Mouse (Mus musculus) adrenal gland, adult 10 weeks (tissue): Measurements from ENCODE around the gene Fam47e. TPM values are rescaled to one million over a fixed set of nuclear protein-coding genes. Genes with fewer than 3 reads are reported as not detected.

Experiments
- polyA plus RNA-seq: library from polyadenylated mRNA; stranded (reverse); fragments of 350-450 nt; fragmentation: Illumina TruSeq; extraction: RNeasy Lipid Tissue Mini Kit (QIAGEN cat#74804); gene quantifications from one replicate; pipeline ENCODE4 v1.2.3, GENCODE M21; 2014; ENCODE audit warnings: low read depth, low replicate concordance

Gene Fam47e
- not detected for polyA plus RNA-seq

GRCm38 (mm10) chr5:92554891-92555511, at the start of gene Fam47e:
Gene Fam47e (plus strand): TSS chr5:92555069.

DNA sequence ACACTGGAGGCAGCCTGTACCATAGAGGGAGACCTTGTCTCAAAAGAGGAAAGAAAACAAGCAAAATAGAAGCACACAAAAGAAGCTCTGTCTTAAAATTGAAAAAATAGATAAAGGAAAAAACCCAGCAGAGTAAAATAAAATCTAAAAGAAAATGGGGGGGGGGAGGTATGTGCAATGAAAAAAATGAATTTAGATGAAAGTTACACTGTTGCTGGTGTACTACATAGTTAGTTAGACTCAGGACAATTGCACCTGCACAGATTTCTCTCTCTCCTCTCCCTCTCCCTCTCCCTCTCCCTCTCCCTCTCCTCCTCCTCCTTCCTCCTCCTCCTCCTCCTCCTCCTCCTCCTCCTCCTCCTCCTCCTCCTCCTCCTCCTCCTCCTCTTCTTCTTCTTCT, 48.1 kb upstream of the Fam47e start, which contains the start of gene Scarb2:
Scarb2 (minus strand) TSS at position 101 of the 400 bp plus-strand sequence.

GRCm38 (mm10) chr5:92602691-92603690, 48.1 kb downstream of the Fam47e start, which contains the start of gene Stbd1:
Gene Stbd1 (plus strand): TSS chr5:92603041.

Other genes with a start within 250 kb of the Fam47e start
- 20.0 TPM for gene Sdad1, start 244.6 kb upstream of the Fam47e start, polyA plus RNA-seq
- gene Cxcl9, start 227.0 kb upstream of the Fam47e start, polyA plus RNA-seq: 5.4 TPM
- gene Art3, start 223.2 kb upstream of the Fam47e start, polyA plus RNA-seq: 25.2 TPM
- 1.7 TPM for gene Cxcl10, start 206.2 kb upstream of the Fam47e start, polyA plus RNA-seq
- 49.7 TPM for gene Nup54, start 119.8 kb upstream of the Fam47e start, polyA plus RNA-seq
- gene Scarb2, start 48.2 kb upstream of the Fam47e start, polyA plus RNA-seq: 114 TPM
- 9.5 TPM for gene Stbd1, start 48.0 kb downstream of the Fam47e start, polyA plus RNA-seq
- 1.6 TPM for gene Ccdc158, start 120.2 kb downstream of the Fam47e start, polyA plus RNA-seq
- gene Shroom3, start 128.4 kb downstream of the Fam47e start, polyA plus RNA-seq: 0.35 TPM